Mouse (Mus musculus) erythroblast, embryonic 14.5 days (primary cell): Measurements from ENCODE around the gene Cd2.

Experiments used
- GATA1 ChIP-seq: IDR thresholded peaks from 2 replicates; pipeline ENCODE4 v1.6.1; 2012; ENCODE audit warnings: low read length, inconsistent platforms, mixed read lengths
- TAL1 ChIP-seq: IDR thresholded peaks from 3 replicates; pipeline ENCODE4 v1.6.1; 2012; ENCODE audit warnings: low read length, inconsistent platforms, mixed read lengths

- TF ChIP-seq GATA1, result no peak
- TF ChIP-seq TAL1, result no peak
Measured at GRCm38 (mm10) chr3:101293571-101294135, 5.9 kb upstream of the Cd2 start.
